Mouse (Mus musculus) hindbrain, embryonic 12.5 days (tissue): ENCODE results near the gene BC034090. TPM values are rescaled to one million over a fixed set of nuclear protein-coding genes. Genes with fewer than 3 reads are reported as not detected.
"Not testable (repeated sequence)": the region's sequence is repeated elsewhere in the genome, so short reads cannot be mapped to it uniquely, and the experiment has no call there.

Source experiments
- ATAC-seq: fragments of 200-750 bp; cut with Nextera tagmentation; 2 replicates; pipeline ENCODE4 v1.8.0; 2017; ENCODE audit warnings: moderate TSS enrichment; ENCODE audit not compliant: low FRiP score
- H3K27ac ChIP-seq: fragments of 300-500 bp; sonication (generic); 2 replicates; pipeline ENCODE4 v1.5.1; 2016; ENCODE audit warnings: mild to moderate bottlenecking
- H3K27me3 ChIP-seq: fragments of 300-500 bp; sonication (generic); 2 replicates; pipeline ENCODE4 v1.6.1; 2016; ENCODE audit warnings: mild to moderate bottlenecking
- H3K36me3 ChIP-seq: fragments of 300-500 bp; sonication (generic); 2 replicates; pipeline ENCODE4 v1.6.1; 2016; ENCODE audit warnings: mild to moderate bottlenecking
- H3K4me1 ChIP-seq: fragments of 300-500 bp; sonication (generic); 2 replicates; pipeline ENCODE4 v1.6.1; 2016
- H3K4me2 ChIP-seq: fragments of 300-500 bp; sonication (generic); replicated peaks from 2 replicates; pipeline ENCODE4 v1.6.1; 2016; ENCODE audit warnings: mild to moderate bottlenecking
- H3K4me3 ChIP-seq: fragments of 300-500 bp; sonication (generic); 2 replicates; pipeline ENCODE4 v1.5.1; 2016; ENCODE audit warnings: mild to moderate bottlenecking
- H3K9ac ChIP-seq: fragments of 300-500 bp; sonication (generic); 2 replicates; pipeline ENCODE4 v1.6.1; 2016; ENCODE audit warnings: mild to moderate bottlenecking, moderate library complexity
- H3K9me3 ChIP-seq: fragments of 300-500 bp; sonication (generic); replicated peaks from 2 replicates; pipeline ENCODE4 v1.6.1; 2016; ENCODE audit warnings: mild to moderate bottlenecking
- WGBS: fragments of 180-500 bp; shearing (Covaris S2); methylation state at CpG from one replicate; pipeline ENCODE4 v1.1.7; 2016; 5-methylcytosine and 5-hydroxymethylcytosine counted together
- polyA plus RNA-seq: library from polyadenylated mRNA; unstranded; fragments of >200 nt; fragmentation: Nextera tagmentation; extraction: Ambion mirVana; gene quantifications from 2 replicates; pipeline ENCODE4 v1.2.1, GENCODE M21; 2016

BC034090 gene
- polyA plus RNA-seq, 1 experiment from 2014 or later = 5.0 TPM

DNA sequence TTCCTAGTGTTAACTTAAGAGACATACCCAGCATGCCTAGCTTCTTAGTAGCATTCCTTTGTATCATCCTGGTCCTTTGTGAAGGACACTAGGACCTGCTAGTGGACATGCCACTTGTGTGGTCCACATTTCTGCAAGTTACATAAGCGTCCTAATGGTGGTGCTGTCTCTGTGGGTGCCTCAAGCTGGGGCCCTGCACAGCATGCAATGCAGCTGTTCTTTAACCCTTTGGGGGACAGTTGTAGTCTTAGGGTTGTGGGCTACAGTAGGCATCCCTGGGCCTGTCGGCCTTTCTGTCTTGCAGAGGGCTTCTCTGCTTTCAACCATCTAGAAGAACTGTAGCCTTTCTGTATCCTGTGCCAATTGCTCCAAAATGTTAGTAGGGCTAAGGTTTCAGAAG, 43.3 kb downstream of the BC034090 start:
- H3K4me1 ChIP-seq = peaks cover 49% of the 10 kb centered on the region
- H3K9me3 ChIP-seq = no peaks in the 10 kb centered on the region
- 57% methylated on average over 2 of the region's 2 CpGs for WGBS
- no peaks in the 10 kb centered on the region for H3K27me3 ChIP-seq
- H3K4me2 ChIP-seq = no peak overlapping the region
- no peak for ATAC-seq
- no peak overlapping the region for H3K27ac ChIP-seq
- no peak overlapping the region for H3K4me3 ChIP-seq
- H3K36me3 ChIP-seq = peaks cover 47% of the 10 kb centered on the region
- H3K9ac ChIP-seq = no peak overlapping the region

DNA sequence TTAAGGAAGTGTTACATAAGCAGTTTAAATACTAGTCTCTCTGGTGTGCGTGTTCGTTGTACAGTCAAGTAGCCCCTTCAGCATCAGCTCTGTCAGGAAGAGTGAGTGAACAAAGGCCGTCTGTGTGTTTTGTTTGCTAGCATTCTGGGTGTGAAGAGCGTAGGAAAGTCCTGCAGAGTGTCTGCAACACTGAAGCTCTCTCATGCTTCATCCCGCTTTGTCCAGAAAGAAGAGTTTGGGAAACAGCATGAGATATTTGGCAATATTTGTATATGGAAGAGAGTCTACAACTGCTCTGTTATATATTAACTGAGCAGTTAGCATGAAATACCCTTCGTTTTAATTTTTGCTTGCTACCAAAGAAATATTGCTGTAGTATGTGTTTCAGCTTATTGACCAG, 44.7 kb downstream of the BC034090 start:
- Histone ChIP-seq H3K27ac (no peak overlapping the region), H3K4me2 (no peak overlapping the region), H3K9me3 (no peaks in the 10 kb centered on the region), H3K36me3 (peaks cover 53% of the 10 kb centered on the region), H3K9ac (no peak overlapping the region), H3K4me1 (peaks cover 34% of the 10 kb centered on the region), H3K4me3 (no peak overlapping the region), H3K27me3 (no peaks in the 10 kb centered on the region)
- WGBS = 74% methylated on average over 6 of the region's 6 CpGs
- no peak for ATAC-seq

DNA sequence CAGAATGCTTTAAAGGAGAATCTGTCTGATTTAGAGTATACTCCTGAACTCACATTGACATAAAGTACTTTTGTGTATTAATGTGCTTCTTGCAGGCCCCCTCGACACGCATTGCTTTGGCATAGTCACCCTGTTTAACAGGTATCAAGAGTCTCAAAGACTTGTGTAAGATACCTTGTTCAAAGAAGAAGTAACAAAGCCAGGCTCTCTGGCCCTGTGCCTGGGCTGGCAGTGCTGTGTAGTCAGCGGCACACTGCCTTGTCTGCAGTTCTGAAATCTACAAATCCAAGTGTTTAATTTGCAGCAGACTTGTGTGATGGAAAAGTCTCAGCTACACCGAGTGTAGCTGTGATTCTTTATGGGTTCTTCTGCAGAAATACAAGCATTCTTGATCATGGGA, 47.6 kb downstream of the BC034090 start:
- H3K27me3 ChIP-seq = no peaks in the 10 kb centered on the region
- no peak overlapping the region for H3K4me3 ChIP-seq
- H3K9ac ChIP-seq = no peak overlapping the region
- no peak overlapping the region for H3K27ac ChIP-seq
- WGBS = 91% methylated on average over 4 of the region's 4 CpGs
- no peaks in the 10 kb centered on the region for H3K9me3 ChIP-seq
- H3K4me2 ChIP-seq = no peak overlapping the region
- H3K4me1 ChIP-seq = peaks cover 16% of the 10 kb centered on the region
- peaks cover 61% of the 10 kb centered on the region for H3K36me3 ChIP-seq
- ATAC-seq = no peak

DNA sequence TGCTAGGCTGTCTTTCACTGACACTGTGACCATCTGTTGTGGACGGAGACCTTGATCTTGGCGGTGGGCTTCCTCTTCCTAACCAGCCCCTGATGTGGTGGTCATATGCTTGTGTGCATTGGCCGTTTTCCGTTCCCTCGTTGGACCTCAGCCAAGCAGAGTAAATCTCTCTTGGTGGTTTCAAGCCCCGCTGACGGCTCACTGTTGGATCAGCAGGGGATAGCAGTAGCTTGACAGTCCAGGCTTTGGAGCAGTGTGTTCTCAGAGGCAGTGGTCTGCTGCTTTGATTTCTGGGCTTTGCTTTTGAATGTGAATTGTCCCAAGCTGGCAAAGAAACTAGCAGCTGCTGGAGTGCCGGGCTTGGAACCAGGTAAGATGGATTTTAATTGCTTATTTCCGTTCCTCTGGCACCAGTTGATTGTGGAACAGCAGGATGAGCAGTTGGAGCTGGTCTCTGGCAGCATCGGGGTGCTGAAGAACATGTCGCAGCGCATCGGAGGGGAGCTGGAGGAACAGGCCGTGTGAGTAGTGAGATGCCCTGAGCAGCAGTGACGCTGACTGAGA, 51.4 kb downstream of the BC034090 start:
- Histone ChIP-seq H3K36me3 (peaks cover 64% of the 10 kb centered on the region), H3K27me3 (no peaks in the 10 kb centered on the region), H3K27ac (no peak overlapping the region), H3K9me3 (no peaks in the 10 kb centered on the region), H3K4me2 (no peak overlapping the region), H3K4me3 (no peak overlapping the region), H3K9ac (no peak overlapping the region), H3K4me1 (no peaks in the 10 kb centered on the region)
- no peak for ATAC-seq
- WGBS = 84% methylated on average over 15 of the region's 15 CpGs

DNA sequence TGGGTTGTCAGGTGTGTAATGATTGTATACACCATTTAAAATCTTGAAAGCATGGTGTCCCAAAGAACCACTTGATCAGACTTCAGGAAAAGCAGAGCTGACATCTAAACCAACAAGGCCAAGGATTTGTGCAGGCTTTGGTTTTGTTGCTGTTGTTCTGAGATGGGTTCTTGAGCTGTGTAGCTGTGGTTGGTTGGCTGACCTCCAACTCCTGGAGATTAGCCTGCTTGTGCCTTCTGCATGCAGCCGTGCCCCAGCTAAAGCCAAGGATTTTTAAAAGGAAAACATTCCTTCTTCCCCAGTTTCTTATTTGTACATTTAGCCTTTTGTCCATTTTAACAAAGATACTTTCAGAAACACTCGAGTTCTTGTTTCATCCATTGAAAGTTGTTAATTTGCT, 52.6 kb downstream of the BC034090 start:
- no peaks in the 10 kb centered on the region for H3K27me3 ChIP-seq
- H3K9me3 ChIP-seq = no peaks in the 10 kb centered on the region
- no peak for ATAC-seq
- no peak overlapping the region for H3K4me2 ChIP-seq
- no peaks in the 10 kb centered on the region for H3K4me1 ChIP-seq
- H3K27ac ChIP-seq = no peak overlapping the region
- H3K4me3 ChIP-seq = no peak overlapping the region
- no peak overlapping the region for H3K9ac ChIP-seq
- WGBS = 69% methylated on average over 2 of the region's 2 CpGs
- H3K36me3 ChIP-seq = peaks cover 62% of the 10 kb centered on the region

DNA sequence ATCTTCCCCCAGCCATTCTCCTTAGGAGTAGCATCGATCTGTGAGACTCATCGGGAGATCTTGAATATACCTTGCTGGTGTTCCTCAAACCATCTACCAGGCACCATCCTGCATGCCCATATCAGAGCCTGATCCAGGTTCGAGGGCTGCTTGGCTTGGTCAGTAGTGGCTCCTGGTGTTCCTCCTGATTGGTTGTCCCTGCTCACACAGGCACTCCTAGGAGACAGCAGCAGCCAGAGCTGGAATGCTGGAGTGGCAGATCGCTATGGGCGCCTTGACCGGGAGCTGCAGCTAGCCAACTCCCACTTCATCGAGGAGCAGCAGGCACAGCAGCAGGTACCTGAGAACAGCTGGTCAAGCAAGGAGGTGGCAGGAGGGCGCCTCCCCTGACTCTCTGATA, 53.0 kb downstream of the BC034090 start:
- H3K27me3 ChIP-seq = no peaks in the 10 kb centered on the region
- no peak overlapping the region for H3K9ac ChIP-seq
- H3K4me1 ChIP-seq = no peaks in the 10 kb centered on the region
- H3K9me3 ChIP-seq = no peaks in the 10 kb centered on the region
- H3K27ac ChIP-seq = no peak overlapping the region
- no peak for ATAC-seq
- WGBS = 80% methylated on average over 8 of the region's 8 CpGs
- peaks cover 62% of the 10 kb centered on the region for H3K36me3 ChIP-seq
- H3K4me2 ChIP-seq = no peak overlapping the region
- no peak overlapping the region for H3K4me3 ChIP-seq

DNA sequence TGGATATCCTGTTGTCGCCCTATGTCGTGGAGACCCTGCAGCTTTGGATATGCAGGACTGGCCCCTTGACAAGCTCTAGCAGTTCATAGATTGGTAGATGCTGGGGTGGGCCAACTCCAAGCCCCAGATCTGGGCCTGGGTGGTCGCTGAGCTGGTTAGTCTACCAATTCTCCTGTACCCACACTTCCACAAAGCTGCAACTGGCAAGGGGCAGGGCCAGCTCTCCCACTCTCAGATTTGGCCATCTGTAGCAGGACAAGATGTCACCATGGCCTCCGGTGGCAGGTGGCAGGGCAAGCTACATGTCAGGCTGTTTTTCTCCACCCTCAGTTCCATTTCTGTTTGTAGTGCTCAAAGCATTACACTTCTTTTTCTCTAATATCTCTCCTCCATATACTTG, 55.6 kb downstream of the BC034090 start:
- WGBS = 92% methylated on average over 4 of the region's 4 CpGs
- no peak overlapping the region for H3K27ac ChIP-seq
- no peaks in the 10 kb centered on the region for H3K4me1 ChIP-seq
- H3K4me3 ChIP-seq = no peak overlapping the region
- no peaks in the 10 kb centered on the region for H3K27me3 ChIP-seq
- no peak for ATAC-seq
- H3K36me3 ChIP-seq = peaks cover 55% of the 10 kb centered on the region
- H3K9me3 ChIP-seq = no peaks in the 10 kb centered on the region
- H3K9ac ChIP-seq = no peak overlapping the region
- H3K4me2 ChIP-seq = no peak overlapping the region

DNA sequence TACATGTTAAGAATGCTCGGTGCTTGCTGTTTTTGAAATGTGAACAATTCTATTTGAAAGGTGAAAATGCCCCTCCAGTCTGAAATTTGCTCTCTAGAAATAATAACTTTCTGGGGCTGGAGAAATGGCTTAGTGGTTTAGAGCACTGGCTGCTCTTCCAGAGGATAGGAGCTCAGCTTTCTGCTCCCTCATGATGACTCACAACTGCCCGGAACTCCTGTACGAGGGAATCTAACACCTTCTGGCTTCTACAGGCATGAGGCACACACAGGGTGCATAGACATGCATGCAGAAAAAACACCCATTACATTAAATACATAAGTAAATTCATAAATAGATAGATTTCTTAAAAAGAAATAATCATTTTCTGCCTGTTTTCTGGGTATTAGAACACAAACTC, 60.1 kb downstream of the BC034090 start:
- Histone ChIP-seq H3K9me3 (no peaks in the 10 kb centered on the region), H3K36me3 (peaks cover 48% of the 10 kb centered on the region), H3K4me2 (no peak overlapping the region), H3K4me1 (no peaks in the 10 kb centered on the region), H3K9ac (no peak overlapping the region), H3K27ac (no peak overlapping the region), H3K4me3 (no peak overlapping the region), H3K27me3 (no peaks in the 10 kb centered on the region)
- no peak for ATAC-seq
- WGBS = 92% methylated on average over 3 of the region's 3 CpGs

DNA sequence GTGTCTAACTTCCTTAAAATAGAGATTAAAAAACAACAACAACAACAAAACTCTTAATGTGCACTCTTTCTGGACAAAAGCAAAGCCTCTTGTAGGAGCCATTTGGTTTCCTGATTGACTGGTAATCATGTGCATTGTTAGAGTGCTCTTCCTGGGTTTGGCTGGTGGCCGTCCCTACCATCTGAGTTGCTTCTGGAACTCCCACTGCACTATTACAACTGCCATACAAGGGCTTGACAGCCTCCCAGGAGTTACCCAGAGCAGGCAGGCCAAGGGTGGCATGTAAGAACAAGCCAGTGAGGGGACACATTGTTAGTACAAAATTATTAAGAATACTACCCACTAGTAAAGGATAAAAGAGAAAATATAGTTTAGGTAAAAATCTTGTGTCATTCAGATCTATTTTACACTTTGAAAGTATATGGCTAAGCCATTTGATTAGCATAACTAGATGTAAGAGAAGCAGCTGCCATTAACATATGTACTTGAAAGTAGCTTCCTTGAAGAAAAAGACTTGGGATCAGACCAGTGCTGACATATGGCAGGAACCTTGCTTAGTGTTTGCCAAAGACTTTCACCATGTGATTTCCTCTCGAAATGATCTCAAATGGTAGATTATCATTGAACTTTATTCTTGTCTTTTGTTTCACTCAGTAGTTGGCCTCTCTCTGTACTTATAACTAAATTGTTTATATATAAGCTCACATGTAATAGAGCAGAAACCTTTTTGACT, 65.9 kb downstream of the BC034090 start:
- Histone ChIP-seq H3K9me3 (no peaks in the 10 kb centered on the region), H3K27me3 (no peaks in the 10 kb centered on the region), H3K9ac (no peak overlapping the region), H3K27ac (no peak overlapping the region), H3K4me2 (no peak overlapping the region), H3K4me3 (no peak overlapping the region), H3K36me3 (peaks cover 66% of the 10 kb centered on the region), H3K4me1 (no peaks in the 10 kb centered on the region)
- 92% methylated on average over 2 of the region's 2 CpGs for WGBS
- no peak for ATAC-seq

DNA sequence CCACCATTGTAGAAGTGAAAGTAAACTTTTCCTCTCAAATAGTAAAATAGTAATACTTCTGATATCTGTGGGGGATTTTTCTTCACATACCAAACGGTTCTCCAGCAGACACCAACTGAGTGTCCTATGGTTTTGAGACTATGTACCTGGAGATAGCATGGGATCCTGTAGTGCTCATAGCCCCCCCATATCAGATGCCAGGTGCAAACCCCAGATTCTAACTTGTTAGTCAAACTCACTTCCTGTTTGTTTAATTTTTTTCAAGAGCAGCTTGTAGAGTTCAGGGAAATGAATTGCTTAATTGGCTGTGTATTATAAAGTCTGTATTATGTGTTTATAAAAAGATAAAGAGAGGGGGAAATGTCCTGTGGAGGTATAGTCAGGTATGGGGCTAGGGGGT, 69.8 kb downstream of the BC034090 start:
- WGBS = 88% methylated on average over 1 of the region's 1 CpGs
- Histone ChIP-seq H3K4me1 (no peaks in the 10 kb centered on the region), H3K4me3 (no peak overlapping the region), H3K9me3 (no peaks in the 10 kb centered on the region), H3K27me3 (no peaks in the 10 kb centered on the region), H3K27ac (no peak overlapping the region), H3K9ac (no peak overlapping the region), H3K36me3 (peaks cover 40% of the 10 kb centered on the region), H3K4me2 (no peak overlapping the region)
- ATAC-seq = no peak

DNA sequence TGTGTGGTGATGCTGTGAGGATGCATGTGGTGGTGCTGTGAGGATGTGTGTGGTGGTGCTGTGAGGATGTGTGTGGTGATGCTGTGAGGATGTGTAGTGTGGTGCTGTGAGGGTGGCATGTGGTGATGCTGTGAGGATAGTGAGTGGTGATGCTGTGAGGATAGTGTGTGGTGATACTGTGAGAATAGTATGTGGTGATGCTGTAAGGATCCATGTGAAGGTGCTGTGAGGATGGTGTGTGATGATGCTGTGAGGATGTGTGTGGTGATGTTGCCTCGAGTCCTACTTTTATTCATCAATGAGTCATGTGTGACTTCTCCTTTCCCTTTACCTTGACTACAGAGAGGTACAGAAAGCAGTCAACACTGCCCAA, 70.6 kb downstream of the BC034090 start:
- not testable (repeated sequence) for H3K4me2 ChIP-seq, H3K9ac ChIP-seq, H3K4me3 ChIP-seq, H3K27me3 ChIP-seq, ATAC-seq, H3K4me1 ChIP-seq, H3K9me3 ChIP-seq, H3K27ac ChIP-seq
- 88% methylated on average over 1 of the region's 1 CpGs for WGBS
- peaks cover 32% of the 10 kb centered on the region for H3K36me3 ChIP-seq

DNA sequence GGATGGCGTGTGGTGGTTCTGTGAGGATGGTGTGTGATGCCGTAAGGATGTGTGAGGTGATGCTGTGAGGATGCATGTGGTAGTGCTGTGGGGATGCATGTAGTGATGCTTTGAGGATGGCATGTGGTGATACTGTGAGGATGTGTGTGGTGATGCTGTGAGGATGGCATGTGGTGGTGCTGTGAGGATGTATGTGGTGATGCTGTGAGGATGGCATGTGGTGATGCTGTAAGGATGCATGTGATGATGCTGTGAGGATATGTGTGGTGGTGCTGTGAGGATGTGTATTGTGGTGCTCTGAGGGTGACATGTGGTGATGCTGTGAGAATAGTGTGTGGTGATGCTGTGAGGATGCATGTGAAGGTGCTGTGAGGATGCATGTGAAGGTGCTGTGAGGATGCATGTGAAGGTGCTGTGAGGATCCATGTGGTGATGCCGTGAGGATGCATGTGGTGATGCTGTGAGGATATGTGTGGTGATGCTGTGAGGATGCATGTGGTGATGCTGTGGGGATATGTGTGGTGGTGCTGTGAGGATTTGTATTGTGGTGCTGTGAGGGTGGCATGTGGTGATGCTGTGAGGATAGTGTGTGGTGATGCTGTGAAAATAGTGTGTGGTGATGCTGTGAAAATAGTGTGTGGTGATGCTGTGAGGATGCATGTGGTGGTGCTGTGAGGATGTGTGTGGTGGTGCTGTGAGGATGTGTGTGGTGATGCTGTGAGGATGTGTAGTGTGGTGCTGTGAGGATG, 71.2 kb downstream of the BC034090 start:
- Histone ChIP-seq H3K9ac (no peak overlapping the region), H3K4me1 (no peaks in the 10 kb centered on the region), H3K4me3 (no peak overlapping the region), H3K27me3 (no peaks in the 10 kb centered on the region), H3K4me2 (no peak overlapping the region), H3K27ac (no peak overlapping the region), H3K36me3 (peaks cover 28% of the 10 kb centered on the region), H3K9me3 (no peaks in the 10 kb centered on the region)
- no peak for ATAC-seq
- 86% methylated on average over 3 of the region's 3 CpGs for WGBS

DNA sequence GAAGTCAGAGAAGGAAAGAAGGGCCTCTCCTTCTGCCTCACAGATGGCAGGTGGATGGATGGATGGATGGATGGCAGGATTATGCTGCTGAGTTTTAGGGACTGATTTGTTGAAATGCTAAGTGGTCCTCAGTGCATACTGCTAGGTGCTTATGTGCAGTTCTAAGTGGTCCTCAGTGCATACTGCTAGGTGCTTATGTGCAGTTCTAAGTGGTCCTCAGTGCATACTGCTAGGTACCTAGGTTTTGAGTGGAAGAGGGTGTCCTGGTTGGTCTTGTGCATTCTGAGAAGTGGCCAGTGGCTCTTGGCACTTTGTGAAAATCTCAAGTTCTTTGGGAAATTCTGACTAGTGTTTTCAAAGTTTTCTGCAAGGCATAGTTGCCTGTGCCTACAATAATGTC, 74.3 kb downstream of the BC034090 start:
- no peak for ATAC-seq
- no peak overlapping the region for H3K4me2 ChIP-seq
- no peaks in the 10 kb centered on the region for H3K4me1 ChIP-seq
- H3K27me3 ChIP-seq = no peaks in the 10 kb centered on the region
- no peak overlapping the region for H3K27ac ChIP-seq
- no peak overlapping the region for H3K4me3 ChIP-seq
- H3K36me3 ChIP-seq = 0 out of 2 replicates have a peak, but pooled peaks cover 4% of the 10 kb centered on the region
- no peak overlapping the region for H3K9ac ChIP-seq
- H3K9me3 ChIP-seq = no peaks in the 10 kb centered on the region
